Mouse (Mus musculus) myocyte (in vitro differentiated cells): ENCODE results near the gene Gamt. TPM values are rescaled to one million over a fixed set of nuclear protein-coding genes. Genes with fewer than 3 reads are reported as not detected.

Source experiments
- H3K27me3 ChIP-seq: one replicate; pipeline ENCODE4 v1.6.1; 2011; ENCODE audit not compliant: control insufficient read depth, insufficient read depth, insufficient read length
- H3K36me3 ChIP-seq: one replicate; pipeline ENCODE4 v1.6.1; 2011; ENCODE audit not compliant: control insufficient read depth, insufficient read depth
- H3K4me2 ChIP-seq: one replicate; pipeline ENCODE4 v1.6.1; 2011; ENCODE audit warnings: low read depth, control low read depth
- H3K4me3 ChIP-seq: one replicate; pipeline ENCODE4 v1.5.1; 2011; ENCODE audit warnings: mild to moderate bottlenecking, control low read depth, moderate library complexity
- H3K79me2 ChIP-seq: one replicate; pipeline ENCODE4 v1.6.1; 2011; ENCODE audit not compliant: control insufficient read depth, insufficient read depth
- H3ac ChIP-seq: one replicate; pipeline ENCODE4 v1.6.1; 2011; ENCODE audit not compliant: control insufficient read depth, insufficient read length
- CEBPB ChIP-seq: IDR thresholded peaks from 2 replicates; pipeline ENCODE4 v1.6.1; 2011; ENCODE audit warnings: mild to moderate bottlenecking, moderate library complexity; ENCODE audit not compliant: poor library complexity, insufficient read depth, severe bottlenecking
- E2F4 ChIP-seq: IDR thresholded peaks from one replicate; pipeline ENCODE4 v1.6.1; 2011; ENCODE audit warnings: mild to moderate bottlenecking, control low read depth, moderate library complexity; ENCODE audit not compliant: insufficient read depth
- MAX ChIP-seq: IDR thresholded peaks from one replicate; pipeline ENCODE4 v1.6.1; 2011; ENCODE audit warnings: low read depth, mild to moderate bottlenecking, control low read depth
- MYOD1 ChIP-seq, 3 experiments: IDR thresholded peaks; one replicate each; pipeline ENCODE4 v1.6.1; 2011; ENCODE audit warnings: control low read depth in 2 of 3, low read depth in 2 of 3, mild to moderate bottlenecking in 2 of 3, moderate library complexity in 1 of 3; ENCODE audit not compliant: insufficient read length in 2 of 3, control insufficient read depth in 1 of 3
- MYOG ChIP-seq, 3 experiments: IDR thresholded peaks; one replicate each; pipeline ENCODE4 v1.6.1; 2011; ENCODE audit warnings: control low read depth in 2 of 3, low read depth in 2 of 3, mild to moderate bottlenecking in 2 of 3; ENCODE audit not compliant: insufficient read length in 2 of 3, control insufficient read depth in 1 of 3, insufficient read depth in 1 of 3
- POLR2A ChIP-seq: IDR thresholded peaks from one replicate; pipeline ENCODE4 v1.6.1; 2011; ENCODE audit warnings: low read depth, mild to moderate bottlenecking, control low read depth, moderate library complexity; ENCODE audit not compliant: insufficient read length
- POLR2AphosphoS2 ChIP-seq: IDR thresholded peaks from one replicate; pipeline ENCODE4 v1.6.1; 2011; ENCODE audit warnings: low read depth, control low read depth; ENCODE audit not compliant: insufficient read length
- REST ChIP-seq: IDR thresholded peaks from one replicate; pipeline ENCODE4 v1.6.1; 2011; ENCODE audit warnings: mild to moderate bottlenecking, control low read depth, moderate library complexity; ENCODE audit not compliant: insufficient read depth, insufficient read length
- SRF ChIP-seq: IDR thresholded peaks from one replicate; pipeline ENCODE4 v1.6.1; 2011; ENCODE audit warnings: low read depth; ENCODE audit not compliant: control insufficient read depth, insufficient read length
- TCF12 ChIP-seq: IDR thresholded peaks from one replicate; pipeline ENCODE4 v1.6.1; 2011; ENCODE audit warnings: mild to moderate bottlenecking, control low read depth; ENCODE audit not compliant: poor library complexity, insufficient read depth, severe bottlenecking
- TCF3 ChIP-seq: IDR thresholded peaks from one replicate; pipeline ENCODE4 v1.6.1; 2011; ENCODE audit warnings: low read depth, control low read depth; ENCODE audit not compliant: insufficient read length
- USF1 ChIP-seq: IDR thresholded peaks from one replicate; pipeline ENCODE4 v1.6.1; 2011; ENCODE audit warnings: low read depth, mild to moderate bottlenecking, control low read depth, moderate library complexity
- polyA plus RNA-seq: library from polyadenylated mRNA; unstranded; fragments of >200 nt; fragmentation: generic; extraction: Trizol; gene quantifications from one replicate; pipeline ENCODE4 v1.2.1, GENCODE M21; 2012; ENCODE audit warnings: missing spikeins

Gamt gene
- polyA plus RNA-seq, 1 experiment, result 162 TPM

- H3K27me3 ChIP-seq, result peaks cover 47% of the 10 kb centered on the region
- no peak overlapping the region for H3K4me2 ChIP-seq
- TF ChIP-seq TCF12 (no peak), USF1 (no peak), REST (no peak), POLR2A (no peak), MAX (no peak), MYOG (IDR thresholded peaks at IDR 0.05; ENCODE audit: control insufficient read depth in 1 of 3, insufficient read depth in 1 of 3, insufficient read length in 2 of 3, low read depth in 2 of 3) (no peak), SRF (no peak), E2F4 (no peak), POLR2AphosphoS2 (no peak), CEBPB (no peak), TCF3 (no peak), MYOD1 (IDR thresholded peaks at IDR 0.05; ENCODE audit: control insufficient read depth in 1 of 3, insufficient read length in 2 of 3, low read depth in 2 of 3) (no peak)
- no peaks in the 10 kb centered on the region for H3K79me2 ChIP-seq
- no peak overlapping the region for H3ac ChIP-seq
- no peaks in the 10 kb centered on the region for H3K36me3 ChIP-seq
- no peak overlapping the region for H3K4me3 ChIP-seq
Observed at GRCm38 (mm10) chr10:80301256-80302081, 40.7 kb upstream of the Gamt start.

DNA sequence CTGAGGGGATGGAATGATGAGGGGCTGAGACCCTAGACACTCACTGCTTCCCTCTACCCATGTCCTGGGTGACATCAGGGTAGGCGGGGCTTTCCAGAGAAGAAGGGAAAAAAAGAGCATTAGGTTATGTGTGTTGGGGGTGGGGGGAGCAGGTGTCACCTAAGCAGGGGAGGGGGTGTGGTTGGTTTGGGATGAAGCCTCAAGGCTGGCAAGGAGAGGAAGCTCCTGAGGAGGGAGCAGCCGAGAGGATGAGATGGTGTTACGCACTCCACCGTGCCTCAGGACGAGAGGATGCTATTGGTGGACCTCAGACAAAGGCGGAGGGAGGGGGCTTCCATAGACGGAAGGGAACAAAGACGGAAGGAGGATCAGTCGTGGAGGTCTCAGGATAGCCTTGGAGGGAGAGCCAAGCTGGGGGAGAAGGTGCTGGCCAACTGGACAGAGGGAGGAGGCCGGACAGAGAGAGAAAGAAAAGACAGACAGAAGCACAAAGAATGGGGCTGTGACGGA lies 39.9 kb upstream of the Gamt start:
- TF ChIP-seq TCF3 (no peak), POLR2A (no peak), SRF (no peak), E2F4 (no peak), USF1 (no peak), MAX (no peak), CEBPB (no peak), MYOG (IDR thresholded peaks at IDR 0.05; ENCODE audit: control insufficient read depth in 1 of 3, insufficient read depth in 1 of 3, insufficient read length in 2 of 3, low read depth in 2 of 3) (no peak)
- Histone ChIP-seq H3ac (no peak overlapping the region), H3K79me2 (no peaks in the 10 kb centered on the region), H3K4me3 (no peak overlapping the region), H3K36me3 (no peaks in the 10 kb centered on the region), H3K4me2 (no peak overlapping the region), H3K27me3 (peaks cover 40% of the 10 kb centered on the region)

DNA sequence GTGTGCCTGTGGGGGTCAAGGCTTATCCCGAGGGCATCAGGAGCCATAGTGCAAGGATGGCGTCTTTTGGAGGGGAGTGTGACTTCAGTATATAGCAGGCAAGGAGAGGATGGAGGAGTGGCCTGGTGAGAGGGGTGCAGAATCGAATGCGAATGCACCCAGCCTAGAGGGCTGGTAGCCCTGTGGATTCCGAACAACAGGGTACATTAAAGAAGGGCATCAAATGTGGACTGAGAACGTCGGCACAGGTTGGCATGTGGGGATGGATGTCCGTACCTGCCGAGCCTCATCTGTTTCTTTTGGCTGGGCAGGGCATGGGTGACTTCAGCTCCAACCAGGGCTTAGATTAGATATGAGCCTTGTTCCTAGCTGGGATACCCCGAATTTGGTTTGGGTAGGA lies 39.0 kb upstream of the Gamt start:
- Histone ChIP-seq H3K79me2 (no peaks in the 10 kb centered on the region), H3K4me3 (no peak overlapping the region), H3K4me2 (no peak overlapping the region), H3K27me3 (peaks cover 31% of the 10 kb centered on the region), H3K36me3 (peaks cover 5% of the 10 kb centered on the region), H3ac (no peak overlapping the region)
- TF ChIP-seq SRF (no peak), POLR2A (no peak), REST (no peak)

GRCm38 (mm10) chr10:80299301-80299700 lies 38.5 kb upstream of the Gamt start:
- Histone ChIP-seq H3K36me3 (peaks cover 10% of the 10 kb centered on the region), H3K27me3 (peaks cover 27% of the 10 kb centered on the region), H3ac (no peak overlapping the region), H3K4me3 (no peak overlapping the region), H3K4me2 (no peak overlapping the region), H3K79me2 (no peaks in the 10 kb centered on the region)
- TF ChIP-seq SRF (no peak), REST (no peak), POLR2A (no peak), MAX (no peak), POLR2AphosphoS2 (no peak), MYOD1 (IDR thresholded peaks at IDR 0.05; ENCODE audit: control insufficient read depth in 1 of 3, insufficient read length in 2 of 3, low read depth in 2 of 3) (no peak), MYOG (IDR thresholded peaks at IDR 0.05; ENCODE audit: control insufficient read depth in 1 of 3, insufficient read depth in 1 of 3, insufficient read length in 2 of 3, low read depth in 2 of 3) (no peak), E2F4 (no peak), TCF3 (no peak), TCF12 (no peak), USF1 (no peak), CEBPB (no peak)
